Mouse (Mus musculus) urinary bladder, postnatal 36 days (tissue): Measurements from ENCODE around the gene Hsf4.
A peak's percentile ranks its signal among the peaks of the same experiment; 100 is the strongest.
"Not testable (repeated sequence)": the region's sequence is repeated elsewhere in the genome, so short reads cannot be mapped to it uniquely, and the experiment has no call there.

Experiments
- DNase-seq, 2 experiments: peaks; one replicate each; pipeline ENCODE4 v3.0.0; 2022; ENCODE audit warnings: low spot score in 2 of 2, mixed read lengths in 1 of 2

The Hsf4 gene

DNA sequence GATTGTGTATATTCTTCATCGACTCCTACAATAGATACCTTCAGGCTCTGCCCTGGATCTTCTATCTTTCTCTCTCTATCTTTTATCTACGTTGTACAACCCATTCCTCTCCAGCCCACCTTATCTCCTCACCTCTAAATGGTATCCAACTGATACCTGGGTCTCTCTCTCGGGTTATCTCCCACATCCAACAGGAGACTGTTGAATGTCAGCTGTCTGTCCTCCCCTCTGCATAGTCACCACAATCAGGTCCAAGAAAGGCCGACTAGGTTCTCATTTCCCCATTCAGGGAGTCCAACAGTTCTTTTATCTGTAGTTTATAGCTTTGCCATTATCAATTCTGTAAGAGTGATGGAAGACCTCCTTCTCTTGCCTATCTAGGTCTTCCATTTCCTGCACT is 12.6 kb downstream of the Hsf4 start:
- DNase-seq = no peak

DNA sequence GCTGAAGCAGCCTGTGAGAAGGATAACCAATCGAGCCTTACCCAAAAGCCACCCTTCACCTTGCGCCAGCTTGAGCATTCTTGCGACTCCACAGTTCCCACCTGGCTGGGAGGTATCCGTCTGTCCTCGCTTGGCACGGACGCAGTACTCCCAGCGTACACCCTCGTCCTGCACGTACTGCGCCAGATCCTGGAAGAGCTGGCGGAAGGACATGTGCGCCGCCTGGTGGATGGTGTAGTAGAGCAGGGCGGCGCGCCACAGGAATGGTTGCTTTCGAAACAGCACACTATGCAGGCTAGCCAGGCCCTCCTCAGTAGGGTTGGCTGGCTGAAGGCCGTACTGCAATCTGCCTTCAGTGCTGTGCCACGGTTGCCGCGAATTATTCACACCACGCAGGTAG is 13.5 kb downstream of the Hsf4 start:
- peak in 1 of 2 experiments; percentile 51 for DNase-seq

DNA sequence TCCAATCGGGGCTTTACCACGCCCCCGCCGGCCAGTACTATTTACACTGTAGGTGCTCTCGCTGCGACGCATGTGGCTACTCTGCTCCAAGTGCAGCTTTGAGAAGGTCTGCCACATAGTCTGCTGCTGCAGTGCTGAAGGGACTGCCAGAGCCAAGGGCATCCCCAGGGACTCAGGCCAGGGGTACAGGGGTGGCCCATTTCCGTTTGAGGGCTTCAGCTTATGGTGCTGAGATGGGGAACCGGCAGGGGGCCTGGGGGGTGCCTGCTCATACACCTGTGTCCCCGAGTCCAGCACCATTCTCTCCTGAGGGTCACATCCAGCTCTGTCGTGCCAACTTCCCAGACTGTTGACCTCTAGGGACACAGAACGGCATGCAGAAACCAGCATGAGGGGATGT is 15.9 kb downstream of the Hsf4 start:
- DNase-seq = no peak

DNA sequence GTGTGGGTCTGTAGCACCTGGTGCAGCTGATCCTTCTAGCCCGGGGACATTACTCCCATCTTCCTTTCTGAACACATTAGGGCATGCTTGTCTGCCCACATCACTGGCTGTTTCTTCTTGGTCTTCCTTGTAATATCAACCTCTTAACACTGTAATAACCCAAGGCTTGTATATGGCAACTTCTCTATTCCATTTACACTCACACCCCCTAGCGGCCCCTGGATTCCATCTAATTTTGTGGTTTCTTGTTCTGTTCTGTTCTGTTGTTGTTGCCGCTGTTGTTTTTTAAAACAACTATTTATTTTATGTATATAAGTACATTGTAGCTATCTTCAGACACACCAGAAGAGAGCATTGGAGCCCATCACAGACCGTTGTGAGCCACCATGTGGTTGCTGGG is 17.3 kb downstream of the Hsf4 start:
- DNase-seq = no peak

DNA sequence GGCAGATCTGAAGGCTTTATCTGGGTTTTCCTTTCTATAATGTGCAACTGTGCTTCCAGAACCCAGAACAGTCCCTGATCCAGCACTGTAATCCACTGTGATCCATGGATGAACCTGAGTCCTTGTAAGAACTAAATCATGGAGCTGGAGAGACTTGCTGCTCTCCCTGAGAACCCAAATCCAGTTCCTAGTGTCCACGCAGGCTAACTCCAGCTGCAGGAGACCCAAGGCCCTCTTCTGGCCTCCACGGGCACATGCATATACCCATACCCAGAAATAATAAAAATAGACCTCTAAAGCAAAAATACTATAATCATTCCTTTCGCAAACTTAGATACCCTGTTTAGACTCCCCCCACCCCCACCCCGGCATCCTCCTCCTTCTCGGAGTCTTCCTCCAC is 18.6 kb downstream of the Hsf4 start:
- no peak for DNase-seq

DNA sequence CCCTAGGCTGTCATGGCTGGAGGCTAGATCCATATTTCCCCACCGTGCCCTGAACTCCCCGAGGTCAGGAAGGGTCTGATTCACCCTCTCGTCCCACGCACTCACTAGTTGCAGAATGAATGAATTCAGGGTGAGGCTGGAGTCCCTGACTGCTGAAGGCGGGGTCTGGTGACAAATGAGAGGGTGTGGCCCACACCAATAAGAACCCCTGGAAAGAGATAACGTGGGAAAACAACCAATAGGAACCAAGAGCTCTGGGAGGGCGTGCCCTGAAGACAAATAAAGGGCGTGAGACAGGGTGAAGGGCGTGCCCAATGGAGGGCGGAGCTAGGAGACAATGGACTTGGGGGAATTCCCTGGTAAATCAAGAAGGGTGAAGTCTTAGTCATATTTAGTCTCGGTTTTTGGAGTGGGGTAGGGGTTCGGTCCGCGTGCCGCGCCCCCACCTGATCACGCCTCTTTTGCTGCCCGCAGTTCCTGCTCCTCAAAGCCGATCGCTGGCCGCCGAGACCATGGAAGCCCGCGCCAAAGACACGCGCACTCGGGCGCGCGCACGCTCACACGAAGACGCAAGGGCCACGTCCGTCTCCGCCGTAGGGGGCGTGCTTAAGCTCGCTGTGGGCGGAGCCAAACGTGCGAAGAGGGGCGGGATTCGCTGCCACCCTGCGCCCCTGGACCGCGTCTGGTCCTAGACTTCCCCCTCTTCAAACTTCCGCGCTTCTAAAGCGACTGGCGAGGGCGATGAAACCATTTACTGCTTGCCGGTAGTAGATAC is 19.5 kb downstream of the Hsf4 start:
- peak; percentile 89 to 90 for DNase-seq

DNA sequence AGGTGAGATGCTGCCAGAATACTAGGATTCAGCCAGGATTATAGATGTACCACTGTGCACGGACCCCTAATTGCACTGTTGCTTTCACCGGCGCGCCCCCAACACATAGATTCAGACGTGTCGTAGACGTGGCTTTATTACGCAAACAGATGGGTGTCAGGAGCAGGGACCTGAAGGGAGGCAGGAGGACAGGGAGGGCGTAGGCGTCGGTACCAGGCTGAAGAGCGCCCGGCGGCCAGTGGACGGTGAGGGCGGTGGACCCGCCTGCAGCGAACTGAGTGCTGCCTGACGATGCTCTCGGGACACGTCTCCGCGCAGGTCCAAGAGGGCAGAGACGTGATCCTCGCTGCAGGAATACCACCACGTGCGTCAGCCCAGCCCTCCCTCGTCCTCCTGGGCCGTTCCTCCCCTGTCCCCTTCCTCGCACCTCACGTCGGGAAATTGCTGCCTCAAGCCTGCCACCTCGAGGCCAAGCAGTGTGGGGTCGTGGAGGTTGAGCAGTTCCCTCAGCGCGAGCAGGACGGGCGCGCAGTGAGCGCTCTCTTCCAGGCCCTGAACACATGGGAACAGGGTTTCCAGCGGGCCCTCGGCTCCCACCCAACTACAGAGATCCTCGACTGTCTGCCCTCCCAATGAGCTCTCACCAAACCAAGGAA is 20.3 kb downstream of the Hsf4 start, which contains the start of gene 4931428F04Rik:
4931428F04Rik (minus strand) TSS at position 60 of the 656 bp plus-strand sequence.
- no peak for DNase-seq

DNA sequence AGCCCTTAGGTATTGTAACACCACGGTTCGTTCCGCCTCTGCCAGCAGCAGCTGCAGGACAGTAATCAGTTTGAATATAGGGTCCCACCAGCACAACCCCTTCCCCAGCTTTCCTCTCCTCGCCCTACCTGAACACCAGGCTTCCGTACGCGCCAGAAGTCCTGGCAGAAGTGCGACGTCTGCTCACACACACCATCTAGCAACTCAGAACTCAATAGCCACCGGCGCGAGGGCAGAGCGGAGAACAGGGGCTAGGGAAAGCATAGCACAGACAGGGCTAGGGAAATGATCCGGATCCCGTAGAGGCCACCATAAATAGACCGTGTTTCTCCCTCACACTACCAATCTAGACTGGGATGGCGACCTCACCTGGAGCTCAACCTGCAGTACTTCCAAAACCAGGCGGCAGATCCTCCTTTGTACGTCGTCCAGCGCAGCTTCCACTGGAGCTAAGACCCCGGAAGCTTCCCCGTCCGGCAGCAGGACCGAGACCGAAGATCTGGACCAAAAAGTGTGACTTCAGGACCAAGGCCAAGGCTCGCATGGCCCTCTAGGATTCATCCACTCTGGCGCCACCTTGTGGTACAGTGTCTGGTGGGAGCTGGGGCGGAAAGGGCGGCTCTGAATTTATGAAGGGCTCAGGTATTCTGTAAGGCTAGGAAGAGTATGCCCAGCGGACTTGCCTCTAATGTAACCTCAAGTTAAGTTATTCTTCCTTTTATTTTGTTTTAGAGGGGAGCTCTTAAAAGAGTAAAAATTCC is 21.1 kb downstream of the Hsf4 start:
- DNase-seq = peak; percentile 86 to 88

DNA sequence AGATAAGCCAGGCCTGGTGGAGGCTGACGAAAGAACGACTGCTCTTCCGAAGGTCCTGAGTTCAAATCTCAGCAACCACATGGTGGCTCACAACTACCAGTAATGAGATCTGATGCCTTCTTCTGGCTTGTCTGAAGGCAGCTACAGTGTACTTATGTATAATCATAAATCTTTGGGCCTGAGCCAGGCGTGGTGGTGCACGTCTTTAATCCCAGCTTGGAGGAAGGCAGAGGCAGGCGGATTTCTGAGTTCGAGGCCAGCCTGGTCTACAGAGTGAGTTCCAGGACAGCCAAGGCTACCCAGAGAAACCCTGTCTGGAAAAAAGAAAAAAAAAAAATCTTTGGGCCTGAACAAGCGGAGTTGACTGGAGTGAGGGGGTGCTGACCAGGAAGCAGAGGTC is 21.8 kb downstream of the Hsf4 start:
- DNase-seq = not testable (repeated sequence)

DNA sequence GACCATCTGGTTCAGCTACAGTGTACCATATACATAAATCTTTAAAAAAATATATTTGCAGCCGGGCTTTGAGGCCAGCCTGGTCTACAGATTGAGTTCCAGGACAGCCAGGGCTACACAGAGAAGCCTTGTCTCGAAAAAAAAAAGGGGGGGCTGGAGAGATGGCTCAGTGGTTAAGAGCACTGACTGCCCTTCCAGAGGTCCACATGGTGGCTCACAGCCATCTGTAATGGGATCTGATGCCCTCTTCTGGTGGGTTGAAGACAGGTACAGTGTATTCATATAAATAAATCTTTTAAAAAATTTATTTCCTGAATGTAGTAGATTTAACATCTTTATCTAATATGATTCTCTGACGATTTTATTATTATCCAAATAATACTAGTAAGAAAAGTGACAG is 22.2 kb downstream of the Hsf4 start:
- DNase-seq = not testable (repeated sequence)

DNA sequence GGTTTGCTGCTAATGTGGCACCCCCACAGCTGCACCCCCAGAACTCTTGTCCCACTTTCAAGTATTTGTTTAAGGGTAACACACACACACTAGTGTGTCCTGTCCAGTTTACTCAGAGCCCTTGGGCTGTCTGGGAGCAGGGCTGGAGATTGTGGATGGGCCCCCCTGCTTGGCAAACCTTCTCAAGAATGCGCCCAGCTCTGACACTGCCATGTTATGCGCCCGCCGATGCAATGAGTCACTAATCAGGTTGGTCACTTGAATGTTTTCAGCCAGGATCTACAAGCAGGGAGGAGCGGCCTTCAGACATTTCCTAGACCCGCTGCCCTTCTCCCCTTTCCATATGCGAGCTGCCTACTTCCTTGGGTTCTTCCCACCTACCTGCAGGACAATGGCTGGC is 22.9 kb downstream of the Hsf4 start:
- no peak for DNase-seq

DNA sequence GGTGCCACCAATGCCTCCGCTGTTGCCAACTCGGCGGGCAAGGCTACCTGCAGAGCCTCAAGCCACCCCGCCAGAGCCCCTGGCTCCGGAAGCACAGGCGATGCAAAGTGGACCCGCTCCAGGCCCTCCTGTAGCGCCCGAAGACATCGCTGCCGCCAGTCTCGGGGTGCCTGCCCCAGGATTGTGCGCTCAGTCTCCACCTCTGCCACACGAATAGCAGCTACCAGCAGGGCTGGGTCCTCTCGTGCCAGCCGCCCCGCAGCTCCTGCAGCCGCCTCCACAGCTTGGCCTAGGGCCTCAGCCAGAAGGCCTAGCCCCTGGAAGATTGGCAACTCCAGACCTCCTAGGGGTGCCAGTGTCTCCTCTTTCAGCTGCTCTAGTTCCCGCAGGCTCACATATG is 23.8 kb downstream of the Hsf4 start:
- no peak for DNase-seq

DNA sequence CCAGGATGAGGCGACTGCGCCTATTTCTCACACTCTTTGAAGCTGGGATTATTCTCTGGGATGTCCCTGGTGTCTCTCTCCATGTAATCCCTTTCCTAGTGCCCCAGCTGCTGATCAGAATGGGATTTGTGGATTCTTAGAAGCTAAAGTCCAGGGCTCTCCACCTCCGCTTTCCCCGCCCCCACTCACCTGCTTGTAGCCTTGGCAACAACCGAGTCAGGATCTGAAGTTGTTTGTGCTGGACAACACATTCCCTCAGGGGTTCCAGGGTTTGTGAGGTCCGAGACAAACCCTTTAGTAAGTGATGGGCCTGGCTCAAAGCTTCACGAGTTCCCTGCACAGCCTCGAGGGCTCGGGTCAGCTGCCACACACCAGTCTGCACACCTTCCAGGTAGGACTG is 25.2 kb downstream of the Hsf4 start:
- no peak for DNase-seq

DNA sequence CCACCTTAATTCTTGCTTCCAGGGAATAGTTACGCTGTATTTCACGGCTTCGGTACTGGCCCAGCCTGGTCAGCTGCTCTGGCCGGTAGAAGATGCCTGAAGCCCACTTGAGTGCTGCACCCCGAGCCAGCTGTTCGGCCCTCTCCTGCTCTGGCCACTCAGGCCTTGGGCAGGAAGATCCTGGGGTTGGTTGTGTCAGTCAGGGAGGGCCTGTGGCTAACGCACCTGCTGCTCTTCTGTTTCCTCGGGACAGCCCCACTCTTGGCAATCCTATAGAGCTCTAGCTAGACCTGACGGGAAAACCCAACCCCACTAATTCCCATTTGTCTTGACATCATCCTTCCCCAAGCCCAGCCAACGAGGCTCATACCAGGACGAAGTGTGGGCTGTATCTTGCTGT is 25.7 kb downstream of the Hsf4 start:
- no peak for DNase-seq

DNA sequence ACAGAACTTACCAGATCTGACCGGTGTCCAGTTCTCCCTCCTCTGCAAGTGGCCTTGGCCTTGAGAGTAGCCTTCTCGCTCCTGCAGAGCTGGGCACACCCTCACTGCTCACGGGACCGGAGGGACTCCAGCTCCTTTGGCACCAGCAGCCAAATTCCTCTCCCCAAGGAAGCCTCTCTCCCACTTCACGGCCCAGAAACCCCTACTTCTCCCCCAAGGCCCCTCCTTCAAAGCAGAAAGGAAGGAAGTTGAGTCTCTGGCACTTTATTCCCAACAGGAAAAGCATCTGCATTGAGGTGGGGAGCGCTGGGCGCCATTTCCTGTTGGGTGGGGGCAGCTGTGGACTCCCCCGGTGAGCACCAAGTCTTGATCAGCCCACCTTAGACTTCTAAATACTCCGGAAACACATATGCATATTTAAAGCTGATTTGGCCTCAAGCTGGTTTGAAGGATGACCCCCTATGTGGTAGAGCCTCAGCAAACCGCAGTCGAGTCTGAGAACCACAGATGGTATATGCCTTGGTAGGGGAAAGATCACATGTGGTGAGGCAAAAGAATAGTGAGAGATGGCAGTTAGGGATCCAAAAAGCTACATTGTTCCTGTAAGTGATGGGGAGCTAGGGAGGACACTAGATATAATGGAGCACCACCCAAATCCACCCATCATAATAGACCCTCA is 26.4 kb downstream of the Hsf4 start, which contains the start of gene Exoc3l:
Exoc3l (minus strand) TSS at position 207 of the 679 bp plus-strand sequence.
- no peak for DNase-seq

DNA sequence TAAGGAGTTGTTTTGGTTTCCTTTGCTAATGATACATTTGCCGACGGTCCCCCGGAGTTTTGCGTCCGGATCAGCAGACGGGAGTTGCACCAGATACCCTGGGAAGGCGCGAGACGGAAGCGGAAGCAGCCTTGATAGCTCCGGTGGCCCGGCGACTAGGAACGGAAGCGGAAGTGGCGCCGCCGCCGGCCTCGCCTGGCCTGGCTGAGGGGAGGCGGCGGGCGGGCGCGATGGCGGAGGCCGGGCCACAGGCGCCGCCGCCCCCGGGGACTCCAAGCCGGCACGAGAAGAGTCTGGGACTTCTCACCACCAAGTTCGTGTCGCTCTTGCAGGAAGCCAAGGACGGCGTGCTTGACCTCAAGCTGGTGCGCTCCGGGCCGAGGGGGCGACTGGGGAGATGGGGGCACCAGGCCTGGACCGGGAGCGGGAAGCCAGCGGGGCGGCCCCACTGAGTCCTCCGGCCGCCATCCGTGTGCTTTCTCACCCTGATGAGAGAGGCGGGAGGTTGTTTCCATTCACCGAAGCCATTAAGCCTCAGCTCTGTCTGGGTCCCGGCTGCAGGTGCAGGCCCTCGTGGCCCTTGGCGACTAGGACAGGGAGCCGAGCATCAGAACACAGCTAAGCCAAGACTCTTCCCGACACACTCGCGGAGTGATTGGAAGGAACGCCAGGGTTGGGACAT is 28.1 kb downstream of the Hsf4 start, which contains the start of gene E2f4:
E2f4 (plus strand) TSS at position 153 of the 682 bp plus-strand sequence.
- DNase-seq = peak; percentile 83 to 92

DNA sequence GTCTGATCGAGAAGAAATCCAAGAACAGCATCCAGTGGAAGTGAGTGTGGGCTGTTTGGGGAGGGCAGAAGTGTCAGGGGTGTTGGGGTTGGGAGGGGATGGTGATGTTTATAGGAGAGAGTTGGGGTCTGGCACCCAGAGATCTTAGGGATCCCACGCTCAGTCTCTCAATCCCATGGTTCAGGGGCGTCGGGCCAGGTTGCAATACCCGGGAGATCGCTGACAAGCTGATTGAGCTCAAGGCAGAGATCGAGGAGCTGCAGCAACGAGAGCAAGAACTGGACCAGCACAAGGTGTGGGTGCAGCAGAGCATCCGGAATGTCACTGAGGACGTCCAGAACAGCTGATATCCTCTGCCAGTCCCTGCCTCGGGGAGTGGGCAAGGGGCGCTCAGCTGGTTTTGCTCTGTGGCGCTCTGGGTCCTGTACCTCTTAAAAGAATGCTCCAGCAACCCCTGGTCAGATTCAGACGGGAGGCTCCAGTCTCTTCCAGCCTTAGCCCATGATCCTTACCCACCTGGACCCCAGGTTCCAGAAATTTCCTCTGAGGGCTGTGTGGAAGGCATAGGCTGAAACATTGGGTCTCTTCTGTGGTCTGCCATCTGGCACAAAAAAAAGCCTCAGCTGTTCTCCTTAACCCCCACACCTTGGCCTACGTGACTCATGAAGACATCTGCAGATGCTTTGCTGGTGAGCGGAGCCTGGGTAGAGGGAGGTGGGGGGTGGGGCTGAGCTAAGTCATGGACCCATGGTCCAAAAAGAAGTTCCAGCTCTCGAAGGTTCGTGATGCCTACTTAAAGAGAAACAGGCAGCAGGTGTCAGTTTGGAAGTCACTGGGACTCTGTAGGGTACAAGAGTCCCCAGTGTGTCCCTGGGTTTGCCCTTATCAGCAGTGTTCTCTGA is 29.0 kb downstream of the Hsf4 start:
- no peak for DNase-seq

DNA sequence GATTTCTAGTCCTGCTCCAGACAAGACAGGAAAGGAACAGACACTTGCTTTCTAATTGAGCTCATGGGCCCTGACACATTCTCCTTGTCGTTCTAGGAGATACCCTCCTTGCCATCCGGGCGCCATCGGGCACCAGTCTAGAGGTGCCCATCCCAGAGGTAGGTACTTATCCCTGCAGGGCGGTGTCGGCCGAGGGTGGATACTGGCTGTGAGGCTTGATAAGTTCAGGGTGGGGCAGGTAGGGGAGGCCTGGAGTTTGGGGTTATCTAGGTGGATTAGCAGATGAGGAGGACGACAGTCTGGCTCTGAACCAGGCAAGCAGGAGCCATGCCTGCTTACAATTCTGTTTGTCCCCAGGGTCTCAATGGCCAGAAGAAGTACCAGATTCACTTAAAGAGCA is 30.4 kb downstream of the Hsf4 start:
- no peak for DNase-seq

DNA sequence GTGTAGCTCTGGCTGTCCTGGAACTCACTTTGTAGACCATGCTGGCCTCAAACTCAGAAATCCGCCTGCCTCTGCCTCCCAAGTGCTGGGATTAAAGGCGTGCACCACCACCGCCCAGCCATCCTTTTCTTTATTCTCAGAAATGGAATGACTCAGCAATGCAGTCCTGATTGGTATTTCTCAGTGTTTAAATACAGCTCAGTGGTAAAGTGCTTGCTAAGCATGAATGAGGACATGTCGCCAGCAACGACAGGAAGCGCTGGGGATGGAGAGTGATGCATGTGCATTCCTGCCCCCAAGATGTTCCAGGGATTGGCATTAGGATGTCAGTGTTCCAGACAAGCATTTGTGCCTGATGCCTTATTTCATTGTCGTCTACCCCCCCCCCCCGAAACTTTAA is 33.8 kb downstream of the Hsf4 start:
- DNase-seq = no peak

DNA sequence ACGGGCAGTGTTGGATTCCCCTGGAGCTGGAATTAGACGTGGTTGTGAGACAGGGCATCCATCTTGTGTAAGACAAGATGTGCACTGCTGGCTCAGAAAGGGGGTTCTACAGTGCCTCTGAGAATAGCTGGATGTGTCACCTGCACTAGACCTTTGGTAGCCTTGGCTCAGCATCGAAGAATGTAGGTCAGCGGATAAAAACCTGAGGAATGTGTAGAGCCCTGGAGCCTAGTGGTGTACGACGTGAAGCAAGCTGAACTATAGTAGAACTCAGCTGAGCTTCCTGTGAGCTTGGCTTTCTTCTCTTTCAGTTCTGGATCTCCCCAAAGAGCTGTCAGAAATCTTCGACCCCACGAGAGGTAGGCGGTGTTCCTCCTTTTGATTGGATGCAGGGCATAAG is 34.3 kb downstream of the Hsf4 start:
- DNase-seq = no peak
